Mouse (Mus musculus) heart, embryonic 14.5 days (tissue): ENCODE data around the gene Zfp423. TPM values are rescaled to one million over a fixed set of nuclear protein-coding genes. Genes with fewer than 3 reads are reported as not detected.

Source experiments
- ATAC-seq: fragments of 200-750 bp; cut with Nextera tagmentation; 2 replicates; pipeline ENCODE4 v1.8.0; 2017; ENCODE audit warnings: low read depth, moderate TSS enrichment; ENCODE audit not compliant: insufficient number of reproducible peaks, insufficient read depth, low FRiP score
- H3K27ac ChIP-seq, 2 experiments: fragments of 200-500 bp in 1 of 2; fragments of 300-500 bp in 1 of 2; sonication (generic) in 1 of 2; replicated peaks in 1 of 2; 2 replicates each; pipeline ENCODE4 v1.5.1; 2012 to 2014; ENCODE audit warnings: low read depth in 2 of 2, low read length in 2 of 2, control low read depth in 1 of 2, mild to moderate bottlenecking in 1 of 2, mixed read lengths in 1 of 2; ENCODE audit not compliant: control insufficient read depth in 1 of 2, insufficient read depth in 1 of 2
- H3K27me3 ChIP-seq: fragments of 300-500 bp; sonication (generic); 2 replicates; pipeline ENCODE4 v1.6.1; 2014; ENCODE audit warnings: mild to moderate bottlenecking, low read length, control low read depth; ENCODE audit not compliant: control insufficient read depth, insufficient read depth
- H3K36me3 ChIP-seq: fragments of 300-500 bp; sonication (generic); 2 replicates; pipeline ENCODE4 v1.6.1; 2014; ENCODE audit warnings: mild to moderate bottlenecking, control low read depth, low read length, mixed read lengths; ENCODE audit not compliant: control insufficient read depth, insufficient read depth
- H3K4me1 ChIP-seq, 2 experiments: fragments of 200-500 bp in 1 of 2; fragments of 300-500 bp in 1 of 2; sonication (generic) in 1 of 2; 2 replicates each; pipeline ENCODE4 v1.6.1; 2012 to 2014; ENCODE audit warnings: low read length in 2 of 2, control low read depth in 1 of 2, mixed read lengths in 1 of 2; ENCODE audit not compliant: control insufficient read depth in 2 of 2, insufficient read depth in 2 of 2
- H3K4me2 ChIP-seq: fragments of 300-500 bp; sonication (generic); 2 replicates; pipeline ENCODE4 v1.6.1; 2014; ENCODE audit warnings: mild to moderate bottlenecking, low read length
- H3K4me3 ChIP-seq, 2 experiments: fragments of 200-500 bp in 1 of 2; fragments of 300-500 bp in 1 of 2; sonication (generic) in 1 of 2; 2 replicates each; pipeline ENCODE4 v1.5.1; 2012 to 2014; ENCODE audit warnings: low read length in 2 of 2, mild to moderate bottlenecking in 2 of 2, control low read depth in 1 of 2, low read depth in 1 of 2, moderate library complexity in 1 of 2; ENCODE audit not compliant: control insufficient read depth in 1 of 2, insufficient read depth in 1 of 2
- H3K9ac ChIP-seq: fragments of 300-500 bp; sonication (generic); 2 replicates; pipeline ENCODE4 v1.6.1; 2014; ENCODE audit warnings: mild to moderate bottlenecking, low read length
- H3K9me3 ChIP-seq: fragments of 300-500 bp; sonication (generic); 2 replicates; pipeline ENCODE4 v1.6.1; 2016; ENCODE audit warnings: low read length, control low read depth; ENCODE audit not compliant: control insufficient read depth
- WGBS: fragments of 180-500 bp; shearing (Covaris S2); extraction: QIAGEN DNeasy Blood & Tissue Kit; methylation state at CpG from one replicate; pipeline ENCODE4 v1.1.7; 2014; 5-methylcytosine and 5-hydroxymethylcytosine counted together
- polyA plus RNA-seq: library from polyadenylated mRNA; unstranded; fragments of >200 nt; fragmentation: Nextera tagmentation; extraction: Ambion mirVana; gene quantifications from 2 replicates; pipeline ENCODE4 v1.2.1, GENCODE M21; 2014

Gene Zfp423
- polyA plus RNA-seq, 1 experiment from 2014 or later: 5.1 TPM

DNA sequence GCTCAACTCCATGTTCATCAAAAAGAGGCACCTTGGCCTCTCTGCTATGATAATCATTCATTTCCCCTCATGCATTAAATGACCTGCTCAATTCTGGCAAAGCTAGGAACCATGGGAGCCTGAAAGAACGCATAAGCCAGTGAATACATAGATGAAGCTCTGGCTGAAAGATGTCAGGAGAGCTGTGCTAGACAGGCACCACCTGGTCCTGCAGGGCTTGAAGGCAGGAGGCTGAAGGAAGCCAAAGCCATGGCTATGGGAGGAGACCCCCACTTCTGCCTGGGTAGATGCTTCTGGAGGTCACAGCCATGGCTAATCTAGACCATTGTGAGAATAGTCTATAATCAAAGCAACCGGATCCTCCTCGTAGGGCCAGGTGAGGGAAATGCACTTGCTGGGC is 183.5 kb downstream of the Zfp423 start:
- no peak for ATAC-seq
- H3K4me3 ChIP-seq: no peak overlapping the region
- H3K27ac ChIP-seq: no peak overlapping the region
- WGBS: 82% methylated on average over 3 of the region's 3 CpGs
- no peak overlapping the region for H3K9ac ChIP-seq
- H3K9me3 ChIP-seq: no peaks in the 10 kb centered on the region
- no peaks in the 10 kb centered on the region for H3K27me3 ChIP-seq
- peaks cover 0 to 3% of the 10 kb centered on the region in 2 experiments; a peak in 1 of 4 replicates for H3K4me1 ChIP-seq
- H3K4me2 ChIP-seq: no peak overlapping the region
- peaks cover 6% of the 10 kb centered on the region; the same call in 1 of the 2 replicates for H3K36me3 ChIP-seq

DNA sequence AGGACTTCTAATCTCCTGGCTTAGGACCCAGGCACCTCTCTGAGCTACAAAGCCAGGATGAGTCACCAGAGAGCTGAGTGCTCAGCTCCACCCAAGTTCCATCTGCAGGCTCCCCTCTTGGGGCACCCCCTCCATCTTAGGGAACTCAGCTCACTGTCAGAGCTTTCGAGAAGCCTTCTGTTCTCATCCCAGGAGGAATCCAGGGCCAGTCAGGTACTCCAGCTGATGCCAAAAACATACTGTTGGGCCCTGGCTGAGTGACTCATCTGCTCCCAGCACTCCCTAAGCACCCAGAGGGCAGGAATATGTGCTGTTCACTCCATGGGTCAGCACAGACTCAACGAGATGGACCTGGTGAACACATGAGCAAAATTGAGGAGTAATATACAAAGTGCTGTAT is 184.4 kb downstream of the Zfp423 start:
- 67% methylated on average over 2 of the region's 2 CpGs for WGBS

DNA sequence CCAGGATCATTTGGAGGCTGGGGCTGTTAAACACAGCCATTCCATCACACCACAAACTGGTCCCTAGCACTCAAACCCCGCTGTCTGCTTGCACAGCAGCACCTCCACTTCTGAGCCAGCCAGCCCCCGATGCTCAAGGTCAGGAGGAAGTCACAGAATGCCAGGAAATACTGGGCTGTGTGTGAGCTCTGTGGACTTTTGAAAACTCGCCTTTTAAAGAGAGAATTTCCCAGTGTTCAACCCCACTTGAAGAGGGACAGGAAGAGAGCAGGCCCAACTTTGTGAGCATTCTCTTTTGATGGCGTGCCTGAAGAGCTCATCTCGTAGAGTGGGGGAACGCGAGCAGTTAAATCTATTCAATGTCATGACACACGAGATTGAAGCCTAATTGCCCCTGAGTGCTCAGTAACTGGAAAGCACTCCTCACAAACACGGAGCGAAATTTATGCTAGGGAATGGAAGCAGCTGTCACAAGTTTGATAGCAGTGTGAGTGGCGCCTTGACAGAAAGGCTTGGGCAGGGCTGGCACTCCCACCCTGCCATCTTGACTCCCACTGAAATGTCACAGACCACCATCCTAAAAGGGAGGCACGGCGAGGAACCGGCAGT is 186.4 kb downstream of the Zfp423 start:
- no peak for ATAC-seq
- Histone ChIP-seq H3K27me3 (no peaks in the 10 kb centered on the region), H3K4me2 (no peak overlapping the region), H3K9ac (no peak overlapping the region), H3K36me3 (no peaks in the 10 kb centered on the region), H3K4me3 (no peak overlapping the region), H3K9me3 (no peaks in the 10 kb centered on the region), H3K27ac (no peak overlapping the region), H3K4me1 (peaks cover 0 to 3% of the 10 kb centered on the region in 2 experiments; a peak in 1 of 4 replicates)
- 64% methylated on average over 14 of the region's 14 CpGs for WGBS

More for the DNA sequence above, 184.4 kb downstream of the Zfp423 start:
- no peaks in the 10 kb centered on the region for H3K27me3 ChIP-seq
- H3K27ac ChIP-seq: no peak overlapping the region
- no peak for ATAC-seq
- H3K9me3 ChIP-seq: no peaks in the 10 kb centered on the region
- H3K9ac ChIP-seq: no peak overlapping the region
- no peak overlapping the region for H3K4me3 ChIP-seq
- no peaks in the 10 kb centered on the region for H3K36me3 ChIP-seq
- H3K4me2 ChIP-seq: no peak overlapping the region
- H3K4me1 ChIP-seq: peaks cover 0 to 3% of the 10 kb centered on the region in 2 experiments; a peak in 1 of 4 replicates

DNA sequence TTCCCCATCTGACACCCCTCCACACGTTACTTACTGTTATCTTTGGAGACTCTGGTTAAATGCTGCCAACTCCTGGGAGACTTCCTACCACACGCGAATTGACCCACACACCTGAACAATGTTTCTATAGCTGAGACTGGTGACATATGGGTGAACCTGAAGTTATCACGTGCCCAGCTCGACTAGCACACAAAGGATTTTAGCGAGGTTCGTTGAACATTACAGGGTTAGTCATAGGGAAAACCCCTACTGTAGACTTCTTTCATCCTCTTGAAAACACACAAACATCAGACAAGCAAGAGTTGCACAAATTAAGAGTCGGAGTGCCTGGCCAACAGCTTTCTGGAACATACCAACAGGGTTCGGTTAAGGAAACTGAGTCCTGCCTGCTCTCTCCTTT is 191.5 kb downstream of the Zfp423 start:
- no peaks in the 10 kb centered on the region for H3K9me3 ChIP-seq
- WGBS: 82% methylated on average over 9 of the region's 9 CpGs
- no peak overlapping the region for H3K9ac ChIP-seq
- no peak overlapping the region for H3K4me3 ChIP-seq
- no peak for ATAC-seq
- no peaks in the 10 kb centered on the region for H3K36me3 ChIP-seq
- no peak overlapping the region for H3K4me2 ChIP-seq
- H3K4me1 ChIP-seq: peaks cover 0 to 2% of the 10 kb centered on the region in 2 experiments; a peak in 1 of 4 replicates
- no peaks in the 10 kb centered on the region for H3K27me3 ChIP-seq
- no peak overlapping the region for H3K27ac ChIP-seq

DNA sequence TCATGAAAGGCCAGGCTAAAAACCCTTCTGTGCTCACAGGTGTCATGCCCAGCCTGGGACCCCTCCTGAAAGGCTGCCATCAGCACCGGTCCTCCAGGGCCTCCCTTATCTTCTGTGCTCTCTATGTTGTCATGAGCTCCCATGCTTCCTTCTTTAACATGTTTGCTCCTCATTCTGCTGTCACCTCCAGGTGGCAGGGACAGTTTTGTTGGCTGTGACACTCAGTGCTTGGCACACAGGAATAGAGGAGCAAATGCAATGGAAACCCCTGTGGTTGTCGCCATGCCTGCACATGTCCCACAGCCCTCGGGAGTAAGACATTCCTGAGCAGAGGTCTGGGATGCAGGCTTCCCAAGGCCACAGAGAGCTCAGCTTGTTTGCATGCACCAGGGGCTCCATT is 194.1 kb downstream of the Zfp423 start:
- ATAC-seq: no peak
- H3K4me1 ChIP-seq: peaks cover 0 to 2% of the 10 kb centered on the region in 2 experiments; a peak in 1 of 4 replicates
- H3K4me3 ChIP-seq: no peak overlapping the region
- H3K27me3 ChIP-seq: no peaks in the 10 kb centered on the region
- no peak overlapping the region for H3K9ac ChIP-seq
- H3K9me3 ChIP-seq: no peaks in the 10 kb centered on the region
- H3K4me2 ChIP-seq: no peak overlapping the region
- WGBS: 40% methylated on average over 3 of the region's 3 CpGs
- H3K36me3 ChIP-seq: no peaks in the 10 kb centered on the region
- no peak overlapping the region for H3K27ac ChIP-seq

DNA sequence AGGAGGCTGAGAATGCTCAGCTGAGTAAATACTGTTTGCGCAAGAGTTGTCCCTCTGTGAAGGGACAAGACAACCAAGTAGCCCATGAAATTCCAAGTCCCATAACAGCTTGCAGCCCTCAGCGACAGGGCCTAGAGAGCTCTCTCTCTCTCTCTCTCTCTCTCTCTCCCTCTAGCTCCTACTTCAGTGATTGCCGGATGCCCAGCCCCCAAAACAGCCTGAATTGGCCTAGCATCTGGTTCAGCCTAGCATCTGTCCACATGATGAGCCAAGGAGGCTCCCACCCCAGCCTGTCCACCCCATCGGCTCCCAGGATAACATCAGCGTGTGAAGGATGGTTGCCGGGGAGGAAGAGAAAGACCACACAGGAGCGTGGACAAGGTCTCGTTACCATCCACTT is 200.6 kb downstream of the Zfp423 start:
- Histone ChIP-seq H3K27ac (no peak overlapping the region), H3K36me3 (no peaks in the 10 kb centered on the region), H3K4me1 (no peaks in the 10 kb centered on the region), H3K9me3 (no peaks in the 10 kb centered on the region), H3K27me3 (no peaks in the 10 kb centered on the region), H3K9ac (no peak overlapping the region), H3K4me3 (no peak overlapping the region), H3K4me2 (no peak overlapping the region)
- ATAC-seq: no peak
- WGBS: 76% methylated on average over 8 of the region's 8 CpGs

DNA sequence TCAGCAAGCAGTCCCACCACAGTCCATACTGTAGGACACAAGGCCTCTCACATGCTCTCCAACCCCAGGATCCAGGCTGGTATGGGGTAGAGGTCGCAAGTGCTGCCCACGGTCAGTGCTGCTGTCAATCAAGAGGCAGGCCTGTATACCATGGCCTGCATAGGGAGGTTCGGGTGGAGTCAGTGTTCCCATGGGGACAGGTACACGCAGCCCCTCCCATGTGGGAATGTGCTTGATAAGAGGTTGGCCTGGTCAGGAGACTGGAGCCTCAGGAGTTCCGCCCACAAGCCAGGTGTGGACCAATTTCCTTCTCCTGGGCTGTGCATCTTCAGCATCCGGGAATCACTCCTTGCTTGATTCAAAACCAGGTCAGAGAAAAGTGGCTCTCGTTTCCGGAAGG is 204.5 kb downstream of the Zfp423 start:
- Histone ChIP-seq H3K9me3 (no peaks in the 10 kb centered on the region), H3K27me3 (no peaks in the 10 kb centered on the region), H3K27ac (no peak overlapping the region), H3K4me2 (no peak overlapping the region), H3K4me3 (no peak overlapping the region), H3K36me3 (no peaks in the 10 kb centered on the region), H3K4me1 (peaks cover 0 to 4% of the 10 kb centered on the region in 2 experiments; a peak in 2 of 4 replicates), H3K9ac (no peak overlapping the region)
- WGBS: 81% methylated on average over 8 of the region's 8 CpGs
- no peak for ATAC-seq

DNA sequence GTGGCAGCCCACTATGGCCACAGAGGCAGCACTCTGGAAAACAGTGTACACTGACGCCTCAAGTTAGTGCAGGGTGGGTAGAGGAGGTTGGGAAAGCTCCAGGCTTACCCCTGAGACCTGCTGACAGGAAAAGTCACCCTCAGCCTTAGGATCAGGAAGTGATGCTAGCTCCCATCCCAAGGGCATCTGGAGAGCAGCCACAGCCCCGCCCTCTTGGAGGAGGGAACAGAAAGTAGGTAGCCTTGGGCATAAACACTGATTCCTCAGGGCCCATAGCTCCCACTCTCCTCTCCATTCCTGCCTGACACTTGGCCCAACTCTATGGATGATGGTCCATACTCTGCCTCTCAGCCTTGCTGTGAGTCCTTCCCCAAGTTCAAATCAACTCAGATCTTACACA is 205.8 kb downstream of the Zfp423 start:
- 55% methylated on average over 2 of the region's 2 CpGs for WGBS
- no peak overlapping the region for H3K4me3 ChIP-seq
- no peak overlapping the region for H3K4me2 ChIP-seq
- no peak overlapping the region for H3K9ac ChIP-seq
- ATAC-seq: no peak
- H3K27ac ChIP-seq: no peak overlapping the region
- H3K27me3 ChIP-seq: no peaks in the 10 kb centered on the region
- H3K4me1 ChIP-seq: peaks cover 0 to 4% of the 10 kb centered on the region in 2 experiments; a peak in 2 of 4 replicates
- H3K9me3 ChIP-seq: no peaks in the 10 kb centered on the region
- H3K36me3 ChIP-seq: no peaks in the 10 kb centered on the region
